Mouse (Mus musculus) retina, embryonic 14.5 days (tissue): ENCODE results near the gene Afap1.

Experiments used
- DNase-seq: peaks from one replicate; pipeline ENCODE4 v3.0.0-alpha.2; 2015; ENCODE audit warnings: low spot score

The Afap1 gene

GRCm38 (mm10) chr5:35897147-35897546 is 4.0 kb downstream of the Afap1 start:
- no peak for DNase-seq

- no peak for DNase-seq
Observed at GRCm38 (mm10) chr5:35898114-35898513, 5.0 kb downstream of the Afap1 start.

GRCm38 (mm10) chr5:35898994-35899393 is 5.9 kb downstream of the Afap1 start:
- DNase-seq: no peak

GRCm38 (mm10) chr5:35900401-35901225 is 7.5 kb downstream of the Afap1 start:
- no peak for DNase-seq

GRCm38 (mm10) chr5:35901226-35901809 is 8.2 kb downstream of the Afap1 start:
- DNase-seq: no peak

- no peak for DNase-seq
Observed at GRCm38 (mm10) chr5:35903456-35903855, 10.3 kb downstream of the Afap1 start.

GRCm38 (mm10) chr5:35905283-35905682 is 12.2 kb downstream of the Afap1 start:
- no peak for DNase-seq

GRCm38 (mm10) chr5:35907090-35907489 is 14.0 kb downstream of the Afap1 start:
- DNase-seq: no peak

- no peak for DNase-seq
Observed at GRCm38 (mm10) chr5:35907633-35908426, 14.7 kb downstream of the Afap1 start.

GRCm38 (mm10) chr5:35908626-35909443 is 15.7 kb downstream of the Afap1 start:
- no peak for DNase-seq

- DNase-seq: no peak
Observed at GRCm38 (mm10) chr5:35915629-35916300, 22.6 kb downstream of the Afap1 start.

GRCm38 (mm10) chr5:35916666-35917065 is 23.5 kb downstream of the Afap1 start:
- peak; percentile 54 for DNase-seq

- DNase-seq: no peak
Observed at GRCm38 (mm10) chr5:35918387-35918786, 25.3 kb downstream of the Afap1 start.

GRCm38 (mm10) chr5:35920076-35920475 is 27.0 kb downstream of the Afap1 start:
- DNase-seq: peak; percentile 64

GRCm38 (mm10) chr5:35920557-35920956 is 27.4 kb downstream of the Afap1 start:
- DNase-seq: no peak

- no peak for DNase-seq
Observed at GRCm38 (mm10) chr5:35921141-35921540, 28.0 kb downstream of the Afap1 start.

- peak; percentile 56 for DNase-seq
Observed at GRCm38 (mm10) chr5:35921595-35922254, 28.6 kb downstream of the Afap1 start.

GRCm38 (mm10) chr5:35923448-35923847 is 30.3 kb downstream of the Afap1 start:
- DNase-seq: no peak

- peak; percentile 38 for DNase-seq
Observed at GRCm38 (mm10) chr5:35925171-35925634, 32.1 kb downstream of the Afap1 start.

GRCm38 (mm10) chr5:35926511-35926910 is 33.4 kb downstream of the Afap1 start:
- no peak for DNase-seq

- DNase-seq: no peak
Observed at GRCm38 (mm10) chr5:35931296-35931695, 38.2 kb downstream of the Afap1 start.
